Mouse (Mus musculus) stomach, embryonic 15.5 days (tissue): ENCODE measurements at regions not wholly inside any gene's neighbourhood (a gene's known extent, or its start where the extent isn't known, plus 50 kb on each side); places are given as distances from the start of the nearest gene placed in this dataset.

Experiments
- ATAC-seq: fragments of 200-750 bp; cut with Nextera tagmentation; 2 replicates; pipeline ENCODE4 v1.8.0; 2017; ENCODE audit warnings: low read depth, moderate number of reproducible peaks, moderate TSS enrichment; ENCODE audit not compliant: insufficient read depth, low FRiP score
- H3K27ac ChIP-seq: fragments of 300-500 bp; sonication (generic); 2 replicates; pipeline ENCODE4 v1.5.1; 2015; ENCODE audit warnings: mild to moderate bottlenecking, inconsistent platforms
- H3K27me3 ChIP-seq: fragments of 300-500 bp; sonication (generic); replicated peaks from 2 replicates; pipeline ENCODE4 v1.6.1; 2015; ENCODE audit warnings: inconsistent platforms
- H3K36me3 ChIP-seq: fragments of 300-500 bp; sonication (generic); 2 replicates; pipeline ENCODE4 v1.6.1; 2015; ENCODE audit warnings: inconsistent platforms
- H3K4me1 ChIP-seq: fragments of 300-500 bp; sonication (generic); 2 replicates; pipeline ENCODE4 v1.6.1; 2015; ENCODE audit warnings: inconsistent platforms
- H3K4me2 ChIP-seq: fragments of 300-500 bp; sonication (generic); 2 replicates; pipeline ENCODE4 v1.6.1; 2015; ENCODE audit warnings: mild to moderate bottlenecking, inconsistent platforms
- H3K4me3 ChIP-seq: fragments of 300-500 bp; sonication (generic); replicated peaks from 2 replicates; pipeline ENCODE4 v1.5.1; 2015; ENCODE audit warnings: inconsistent platforms
- H3K9ac ChIP-seq: fragments of 300-500 bp; sonication (generic); 2 replicates; pipeline ENCODE4 v1.6.1; 2015; ENCODE audit warnings: inconsistent platforms
- H3K9me3 ChIP-seq: fragments of 300-500 bp; sonication (generic); 2 replicates; pipeline ENCODE4 v1.6.1; 2016; ENCODE audit warnings: inconsistent platforms
- WGBS: fragments of 180-500 bp; shearing (Covaris S2); methylation state at CpG from one replicate; pipeline ENCODE4 v1.1.7; 2015; 5-methylcytosine and 5-hydroxymethylcytosine counted together

GRCm38 (mm10) chr9:66646226-66646625, 53.3 kb upstream of the Usp3 start:
- 10% methylated on average over 7 of the region's 7 CpGs for WGBS
- Histone ChIP-seq H3K36me3 (no peaks in the 10 kb centered on the region), H3K9me3 (no peaks in the 10 kb centered on the region), H3K4me2 (no peak overlapping the region), H3K4me3 (no peak overlapping the region), H3K4me1 (no peaks in the 10 kb centered on the region), H3K27ac (no peak overlapping the region), H3K9ac (no peak overlapping the region), H3K27me3 (no peaks in the 10 kb centered on the region)
- ATAC-seq: peak; percentile 88

- no peak overlapping the region for H3K4me2 ChIP-seq
- H3K36me3 ChIP-seq: no peaks in the 10 kb centered on the region
- no peak for ATAC-seq
- H3K27me3 ChIP-seq: no peaks in the 10 kb centered on the region
- no peaks in the 10 kb centered on the region for H3K4me1 ChIP-seq
- WGBS: 41% methylated on average over 6 of the region's 6 CpGs
- H3K27ac ChIP-seq: no peak overlapping the region
- H3K9me3 ChIP-seq: no peaks in the 10 kb centered on the region
- no peak overlapping the region for H3K4me3 ChIP-seq
- no peak overlapping the region for H3K9ac ChIP-seq
Measured at GRCm38 (mm10) chr9:66651306-66651705, 58.4 kb upstream of the Usp3 start.

GRCm38 (mm10) chr9:66657116-66657758, 56.2 kb upstream of the Car12 start:
- H3K27me3 ChIP-seq: no peaks in the 10 kb centered on the region
- H3K4me3 ChIP-seq: no peak overlapping the region
- ATAC-seq: no peak
- no peaks in the 10 kb centered on the region for H3K36me3 ChIP-seq
- H3K27ac ChIP-seq: no peak overlapping the region
- no peaks in the 10 kb centered on the region for H3K9me3 ChIP-seq
- no peak overlapping the region for H3K9ac ChIP-seq
- WGBS: 78% methylated on average over 7 of the region's 7 CpGs
- no peaks in the 10 kb centered on the region for H3K4me1 ChIP-seq
- no peak overlapping the region for H3K4me2 ChIP-seq

GRCm38 (mm10) chr9:66658707-66659242, 54.7 kb upstream of the Car12 start:
- Histone ChIP-seq H3K36me3 (no peaks in the 10 kb centered on the region), H3K27ac (no peak overlapping the region), H3K4me2 (no peak overlapping the region), H3K27me3 (no peaks in the 10 kb centered on the region), H3K4me3 (no peak overlapping the region), H3K4me1 (no peaks in the 10 kb centered on the region), H3K9ac (no peak overlapping the region), H3K9me3 (no peaks in the 10 kb centered on the region)
- no peak for ATAC-seq

- no peaks in the 10 kb centered on the region for H3K9me3 ChIP-seq
- no peak for ATAC-seq
- H3K36me3 ChIP-seq: no peaks in the 10 kb centered on the region
- no peaks in the 10 kb centered on the region for H3K27me3 ChIP-seq
- WGBS: 80% methylated on average over 11 of the region's 11 CpGs
- no peaks in the 10 kb centered on the region for H3K4me1 ChIP-seq
- no peak overlapping the region for H3K4me3 ChIP-seq
- no peak overlapping the region for H3K4me2 ChIP-seq
- H3K27ac ChIP-seq: no peak overlapping the region
- no peak overlapping the region for H3K9ac ChIP-seq
Measured at GRCm38 (mm10) chr9:66659781-66660445, 53.6 kb upstream of the Car12 start.

DNA sequence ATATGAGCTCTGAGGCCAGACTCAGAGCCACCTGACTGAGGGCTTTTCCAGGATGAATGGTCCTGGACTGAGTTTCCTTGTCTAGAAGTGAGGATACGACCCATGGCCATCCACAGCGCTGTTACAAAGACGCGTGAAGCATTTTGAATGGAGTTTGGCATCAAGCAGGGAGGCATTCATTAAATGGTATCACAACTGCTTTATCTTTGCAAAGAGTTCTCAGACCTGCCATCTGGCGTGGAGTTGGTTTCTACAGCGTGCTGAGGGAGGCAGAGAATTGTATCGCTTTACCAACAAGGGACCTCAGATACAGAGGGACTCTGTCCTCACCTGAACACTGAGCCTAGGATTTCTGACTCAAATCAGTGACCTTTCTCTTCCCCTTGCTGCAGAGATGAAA, 51.9 kb upstream of the Car12 start:
- Histone ChIP-seq H3K4me2 (no peak overlapping the region), H3K27ac (no peak overlapping the region), H3K4me3 (no peak overlapping the region), H3K4me1 (no peaks in the 10 kb centered on the region), H3K36me3 (no peaks in the 10 kb centered on the region), H3K27me3 (no peaks in the 10 kb centered on the region), H3K9ac (no peak overlapping the region), H3K9me3 (no peaks in the 10 kb centered on the region)
- ATAC-seq: no peak
- WGBS: 84% methylated on average over 7 of the region's 7 CpGs

GRCm38 (mm10) chr9:66662443-66662842, 51.0 kb upstream of the Car12 start:
- no peaks in the 10 kb centered on the region for H3K36me3 ChIP-seq
- H3K27ac ChIP-seq: no peak overlapping the region
- no peaks in the 10 kb centered on the region for H3K4me1 ChIP-seq
- H3K9ac ChIP-seq: no peak overlapping the region
- 67% methylated on average over 4 of the region's 4 CpGs for WGBS
- no peaks in the 10 kb centered on the region for H3K27me3 ChIP-seq
- no peak for ATAC-seq
- no peaks in the 10 kb centered on the region for H3K9me3 ChIP-seq
- no peak overlapping the region for H3K4me3 ChIP-seq
- H3K4me2 ChIP-seq: no peak overlapping the region
